Mouse (Mus musculus) embryonic facial prominence, embryonic 10.5 days (tissue): ENCODE measurements around the gene Gm4297. TPM values are rescaled to one million over a fixed set of nuclear protein-coding genes. Genes with fewer than 3 reads are reported as not detected.
"Not testable (repeated sequence)": the region's sequence is repeated elsewhere in the genome, so short reads cannot be mapped to it uniquely, and the experiment has no call there.

ENCODE experiments used
- DNase-seq: peaks from one replicate; pipeline ENCODE4 v3.0.0-alpha.2; 2017; ENCODE audit warnings: low spot score
- H3K27ac ChIP-seq: fragments of 300-500 bp; sonication (generic); replicated peaks from 2 replicates; pipeline ENCODE4 v1.5.1; 2016; ENCODE audit warnings: mild to moderate bottlenecking
- H3K27me3 ChIP-seq: fragments of 300-500 bp; sonication (generic); replicated peaks from 2 replicates; pipeline ENCODE4 v1.6.1; 2016; ENCODE audit warnings: low read depth, mild to moderate bottlenecking; ENCODE audit not compliant: poor library complexity, severe bottlenecking
- H3K36me3 ChIP-seq: fragments of 300-500 bp; sonication (generic); replicated peaks from 2 replicates; pipeline ENCODE4 v1.6.1; 2016; ENCODE audit warnings: mild to moderate bottlenecking, moderate library complexity
- H3K4me1 ChIP-seq: fragments of 300-500 bp; sonication (generic); 2 replicates; pipeline ENCODE4 v1.6.1; 2016
- H3K4me3 ChIP-seq: fragments of 300-500 bp; sonication (generic); 2 replicates; pipeline ENCODE4 v1.5.1; 2016; ENCODE audit warnings: mild to moderate bottlenecking, moderate library complexity
- H3K9me3 ChIP-seq: fragments of 300-500 bp; sonication (generic); 2 replicates; pipeline ENCODE4 v1.6.1; 2016; ENCODE audit warnings: mild to moderate bottlenecking
- WGBS: fragments of 180-500 bp; shearing (Covaris S2); methylation state at CpG from one replicate; pipeline ENCODE4 v1.1.7; 2016; 5-methylcytosine and 5-hydroxymethylcytosine counted together
- microRNA-seq: library from miRNA; unstranded; fragments of <30 nt; microRNA quantifications from one replicate; pipeline ENCODE4, GENCODE M21; 2017
- polyA plus RNA-seq: library from polyadenylated mRNA; unstranded; fragments of >200 nt; fragmentation: Nextera tagmentation; extraction: Ambion mirVana; gene quantifications from 2 replicates; pipeline ENCODE4 v1.2.1, GENCODE M21; 2016

Gm4297 gene
- not detected in 2 replicates for polyA plus RNA-seq

DNA sequence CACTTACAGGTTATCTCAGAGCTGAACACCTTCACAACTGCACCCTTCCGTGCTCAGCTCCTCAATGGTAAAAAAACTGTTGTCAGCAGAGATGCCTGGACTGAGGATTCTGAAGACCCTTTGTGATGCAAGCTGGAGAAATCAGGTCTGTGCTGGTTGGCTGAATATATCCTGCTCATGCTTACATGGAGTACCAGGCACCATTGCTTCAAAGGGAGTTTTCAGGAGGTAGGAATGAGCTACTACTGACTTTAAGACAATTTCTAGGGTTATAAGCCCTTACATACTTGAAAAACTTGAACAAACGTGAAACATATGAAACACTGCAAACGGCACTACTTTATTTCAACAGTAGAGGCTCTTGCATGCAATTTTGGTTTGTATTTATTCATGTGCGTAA, at the start of gene Gm4297:
Gene Gm4297 (minus strand): TSS at position 101 of the 400 bp plus-strand sequence.
- not testable (repeated sequence) for H3K36me3 ChIP-seq, H3K4me3 ChIP-seq, DNase-seq, H3K27ac ChIP-seq, H3K27me3 ChIP-seq, H3K9me3 ChIP-seq, H3K4me1 ChIP-seq
- WGBS: 78% methylated on average over 4 of the region's 4 CpGs

Small RNA genes within 50 kb of the gene (microRNA-seq; reads per million reads assigned to microRNA genes)
- gene Gm27839: not detected
- not detected for gene Gm27910

Other genes starting within 250 kb of the Gm4297 start
- gene Gm5934, start 74.1 kb downstream of the Gm4297 start, polyA plus RNA-seq: not detected in 2 replicates
- gene Gm5935, start 200.3 kb upstream of the Gm4297 start, polyA plus RNA-seq: not detected in 2 replicates